Mouse (Mus musculus) induced T-regulatory cell, adult 2 months (primary cell): ENCODE results near the gene Colgalt2.

Experiments used
- DNase-seq: peaks from one replicate; pipeline ENCODE4 v3.0.0-alpha.2; 2012; ENCODE audit warnings: low read depth

Colgalt2 gene

GRCm38 (mm10) chr1:152537186-152537585 lies 137.6 kb downstream of the Colgalt2 start:
- no peak for DNase-seq

- DNase-seq = no peak
These were observed 139.2 kb downstream of the Colgalt2 start for GRCm38 (mm10) chr1:152538817-152539216.

- DNase-seq = no peak
These were observed 140.8 kb downstream of the Colgalt2 start for GRCm38 (mm10) chr1:152540304-152540887.

GRCm38 (mm10) chr1:152542747-152543378 lies 143.2 kb downstream of the Colgalt2 start:
- DNase-seq = no peak

- no peak for DNase-seq
These were observed 144.0 kb downstream of the Colgalt2 start for GRCm38 (mm10) chr1:152543449-152544159.

- DNase-seq = no peak
These were observed 149.6 kb downstream of the Colgalt2 start for GRCm38 (mm10) chr1:152549061-152549738.

GRCm38 (mm10) chr1:152550544-152550943 lies 150.9 kb downstream of the Colgalt2 start:
- DNase-seq = no peak

GRCm38 (mm10) chr1:152550973-152551372 lies 151.3 kb downstream of the Colgalt2 start:
- no peak for DNase-seq

- no peak for DNase-seq
These were observed 154.4 kb downstream of the Colgalt2 start for GRCm38 (mm10) chr1:152553912-152554547.

GRCm38 (mm10) chr1:152555944-152556573 lies 156.4 kb downstream of the Colgalt2 start:
- no peak for DNase-seq

- no peak for DNase-seq
These were observed 157.1 kb downstream of the Colgalt2 start for GRCm38 (mm10) chr1:152556576-152557281.
